Mouse (Mus musculus): ENCODE data around the gene Ghr. TPM values are rescaled to one million over a fixed set of nuclear protein-coding genes. Genes with fewer than 3 reads are reported as not detected.

The Ghr gene
- polyA plus RNA-seq, 1 experiment from 2014 or later, result 81.9 TPM

GRCm38 (mm10) chr15:3417699-3418098, 165.6 kb downstream of the Ghr start:
- H3K4me3 ChIP-seq (ENCODE audit: low read depth, low read length), result no peak overlapping the region
- H3K9ac ChIP-seq (ENCODE audit: low read depth, low read length), result no peak overlapping the region
- TF ChIP-seq CTCF (IDR thresholded peaks at IDR 0.05; ENCODE audit: low read depth), result no peak
- no peak overlapping the region for H3K4me2 ChIP-seq (replicated peaks; ENCODE audit: low read depth)
- H3K27me3 ChIP-seq (replicated peaks; ENCODE audit: control insufficient read depth, insufficient read depth, low read length), result no peaks in the 10 kb centered on the region
- H3K9me3 ChIP-seq (ENCODE audit: control insufficient read depth), result no peaks in the 10 kb centered on the region
- no peak for ATAC-seq
- H3K36me3 ChIP-seq (ENCODE audit: control insufficient read depth, insufficient read depth), result no peaks in the 10 kb centered on the region
- no peaks in the 10 kb centered on the region for H3K4me1 ChIP-seq (replicated peaks; ENCODE audit: control insufficient read depth, insufficient read depth, low read length)
- no peak overlapping the region for H3K27ac ChIP-seq (ENCODE audit: low read depth, low read length)
- 79% methylated on average over 3 of the region's 3 CpGs for WGBS

GRCm38 (mm10) chr15:3413103-3413502, 170.2 kb downstream of the Ghr start:
- Histone ChIP-seq H3K4me3 (ENCODE audit: low read depth, low read length) (no peak overlapping the region), H3K9me3 (ENCODE audit: control insufficient read depth) (no peaks in the 10 kb centered on the region), H3K4me2 (replicated peaks; ENCODE audit: low read depth) (no peak overlapping the region), H3K4me1 (replicated peaks; ENCODE audit: control insufficient read depth, insufficient read depth, low read length) (no peaks in the 10 kb centered on the region; the same call in 1 of the 2 replicates), H3K27me3 (replicated peaks; ENCODE audit: control insufficient read depth, insufficient read depth, low read length) (no peaks in the 10 kb centered on the region), H3K9ac (ENCODE audit: low read depth, low read length) (no peak overlapping the region), H3K36me3 (ENCODE audit: control insufficient read depth, insufficient read depth) (no peaks in the 10 kb centered on the region), H3K27ac (ENCODE audit: low read depth, low read length) (no peak overlapping the region)
- no peak for TF ChIP-seq CTCF (IDR thresholded peaks at IDR 0.05; ENCODE audit: low read depth)
- ATAC-seq, result no peak
- 97% methylated on average over 3 of the region's 3 CpGs for WGBS

GRCm38 (mm10) chr15:3408478-3408877, 174.8 kb downstream of the Ghr start:
- WGBS, result 64% methylated on average over 4 of the region's 4 CpGs
- Histone ChIP-seq H3K27me3 (replicated peaks; ENCODE audit: control insufficient read depth, insufficient read depth, low read length) (no peaks in the 10 kb centered on the region), H3K27ac (ENCODE audit: low read depth, low read length) (no peak overlapping the region), H3K36me3 (ENCODE audit: control insufficient read depth, insufficient read depth) (no peaks in the 10 kb centered on the region), H3K4me3 (ENCODE audit: low read depth, low read length) (no peak overlapping the region), H3K4me1 (replicated peaks; ENCODE audit: control insufficient read depth, insufficient read depth, low read length) (no peaks in the 10 kb centered on the region; the same call in 1 of the 2 replicates), H3K4me2 (replicated peaks; ENCODE audit: low read depth) (no peak overlapping the region), H3K9me3 (ENCODE audit: control insufficient read depth) (no peaks in the 10 kb centered on the region), H3K9ac (ENCODE audit: low read depth, low read length) (no peak overlapping the region)
- no peak for ATAC-seq
- TF ChIP-seq CTCF (IDR thresholded peaks at IDR 0.05; ENCODE audit: low read depth), result no peak

GRCm38 (mm10) chr15:3399196-3399595, 184.1 kb downstream of the Ghr start:
- no peak overlapping the region for H3K4me3 ChIP-seq (ENCODE audit: low read depth, low read length)
- no peak overlapping the region for H3K27ac ChIP-seq (ENCODE audit: low read depth, low read length)
- H3K4me1 ChIP-seq (replicated peaks; ENCODE audit: control insufficient read depth, insufficient read depth, low read length), result no peaks in the 10 kb centered on the region
- no peak overlapping the region for H3K4me2 ChIP-seq (replicated peaks; ENCODE audit: low read depth)
- H3K9ac ChIP-seq (ENCODE audit: low read depth, low read length), result no peak overlapping the region
- H3K9me3 ChIP-seq (ENCODE audit: control insufficient read depth), result no peaks in the 10 kb centered on the region
- 0 out of 2 replicates have a peak, but pooled peaks cover 8% of the 10 kb centered on the region for H3K36me3 ChIP-seq (ENCODE audit: control insufficient read depth, insufficient read depth)
- no peaks in the 10 kb centered on the region for H3K27me3 ChIP-seq (replicated peaks; ENCODE audit: control insufficient read depth, insufficient read depth, low read length)
- ATAC-seq, result no peak
- no peak for TF ChIP-seq CTCF (IDR thresholded peaks at IDR 0.05; ENCODE audit: low read depth)

- H3K4me3 ChIP-seq (ENCODE audit: low read depth, low read length), result no peak overlapping the region
- no peak for TF ChIP-seq CTCF (IDR thresholded peaks at IDR 0.05; ENCODE audit: low read depth)
- no peaks in the 10 kb centered on the region for H3K27me3 ChIP-seq (replicated peaks; ENCODE audit: control insufficient read depth, insufficient read depth, low read length)
- ATAC-seq, result no peak
- 77% methylated on average over 3 of the region's 3 CpGs for WGBS
- H3K9me3 ChIP-seq (ENCODE audit: control insufficient read depth), result no peaks in the 10 kb centered on the region
- no peak overlapping the region for H3K27ac ChIP-seq (ENCODE audit: low read depth, low read length)
- H3K36me3 ChIP-seq (ENCODE audit: control insufficient read depth, insufficient read depth), result 0 out of 2 replicates have a peak, but pooled peaks cover 8% of the 10 kb centered on the region
- no peak overlapping the region for H3K4me2 ChIP-seq (replicated peaks; ENCODE audit: low read depth)
- H3K9ac ChIP-seq (ENCODE audit: low read depth, low read length), result no peak overlapping the region
- no peaks in the 10 kb centered on the region for H3K4me1 ChIP-seq (replicated peaks; ENCODE audit: control insufficient read depth, insufficient read depth, low read length)
Measured at GRCm38 (mm10) chr15:3397369-3398100, 185.8 kb downstream of the Ghr start.

GRCm38 (mm10) chr15:3396149-3396548, 187.1 kb downstream of the Ghr start:
- ATAC-seq, result no peak
- no peak overlapping the region for H3K27ac ChIP-seq (ENCODE audit: low read depth, low read length)
- H3K4me2 ChIP-seq (replicated peaks; ENCODE audit: low read depth), result no peak overlapping the region
- H3K36me3 ChIP-seq (ENCODE audit: control insufficient read depth, insufficient read depth), result 0 out of 2 replicates have a peak, but pooled peaks cover 8% of the 10 kb centered on the region
- TF ChIP-seq CTCF (IDR thresholded peaks at IDR 0.05; ENCODE audit: low read depth), result no peak
- whole genome bisulfite sequencing, result 90% methylated on average over 2 of the region's 2 CpGs
- H3K27me3 ChIP-seq (replicated peaks; ENCODE audit: control insufficient read depth, insufficient read depth, low read length), result no peaks in the 10 kb centered on the region
- no peaks in the 10 kb centered on the region for H3K4me1 ChIP-seq (replicated peaks; ENCODE audit: control insufficient read depth, insufficient read depth, low read length)
- no peak overlapping the region for H3K9ac ChIP-seq (ENCODE audit: low read depth, low read length)
- no peaks in the 10 kb centered on the region for H3K9me3 ChIP-seq (ENCODE audit: control insufficient read depth)
- no peak overlapping the region for H3K4me3 ChIP-seq (ENCODE audit: low read depth, low read length)

All from intestine, postnatal 0 days (tissue).